Comparison of ENCODE assay signal across 23 mouse cellular contexts in genomic region chr13:31060916-31061431, GRCm38 (mm10).
DNase-seq lines count a peak whose midpoint lies in the region; ATAC-seq and TF ChIP-seq lines count a peak whose summit lies in the region.
"Had no signal": no experiment of that assay in that cellular context is flagged by ENCODE, and none has a peak within 500 bp of the region (broad histone marks: within the 10 kb centered on the region; RNA-seq: fewer than 3 reads in every experiment).

No protein-coding gene starts in this region.

- H3K4me3 ChIP-seq in lung, embryonic 15.5 days = no peak overlapping the region
- H3K4me3 ChIP-seq in C2C12 (ENCODE audit: insufficient read depth, poor library complexity, severe bottlenecking) = no peak overlapping the region
- H3K4me3 ChIP-seq in myocyte = no peak overlapping the region
- H3K4me3 ChIP-seq: embryonic facial prominence, embryonic 10.5 days; embryonic facial prominence, embryonic 12.5 days had no signal

- no peaks in the 10 kb centered on the region for H3K27me3 ChIP-seq in lung, embryonic 15.5 days
- no peaks in the 10 kb centered on the region for H3K27me3 ChIP-seq in C2C12 (ENCODE audit: control insufficient read depth, insufficient read depth, insufficient read length)
- H3K27me3 ChIP-seq in myocyte (ENCODE audit: control insufficient read depth, insufficient read depth, insufficient read length) = no peaks in the 10 kb centered on the region
- H3K27me3 ChIP-seq: embryonic facial prominence, embryonic 12.5 days had no signal

- no peaks in the 10 kb centered on the region for H3K36me3 ChIP-seq in lung, embryonic 15.5 days
- H3K36me3 ChIP-seq in C2C12 (ENCODE audit: control insufficient read depth, insufficient read depth) (no peaks in the 10 kb centered on the region), myocyte (ENCODE audit: control insufficient read depth, insufficient read depth) (no peaks in the 10 kb centered on the region)
- H3K36me3 ChIP-seq: embryonic facial prominence, embryonic 10.5 days; embryonic facial prominence, embryonic 12.5 days had no signal

- no peaks in the 10 kb centered on the region for H3K79me2 ChIP-seq in C2C12 (ENCODE audit: control insufficient read depth, insufficient read depth)
- H3K79me2 ChIP-seq in myocyte (ENCODE audit: control insufficient read depth, insufficient read depth) = no peaks in the 10 kb centered on the region

- no peak for DNase-seq in lung, postnatal 4 days
- DNase-seq in lung, postnatal 10 days = peak; percentile 23
- no peak for DNase-seq in lung, adult 18-20 months
- DNase-seq in thymus, adult 18-20 months = no peak
- DNase-seq in kidney, adult 18-20 months = no peak
- DNase-seq: adrenal gland, adult 8-10 months; adrenal gland, postnatal 14 days; adrenal gland, postnatal 36 days; B cell, adult 2 months; cerebellum, adult 11-12 months; cerebellum, adult 2 months; cerebellum, adult 9-10 months; cerebellum, postnatal 10 days; cerebellum, postnatal 25 days had no signal

- H3K9ac ChIP-seq in lung, embryonic 15.5 days = no peak overlapping the region
- H3K9ac ChIP-seq: embryonic facial prominence, embryonic 12.5 days had no signal

- WGBS in lung, embryonic 15.5 days = 46% methylated on average over 6 of the region's 6 CpGs

- H3K79me3 ChIP-seq in C2C12 (ENCODE audit: low read depth) = no peaks in the 10 kb centered on the region

- TF ChIP-seq CTCF in C2C12 (IDR thresholded peaks at IDR 0.05; ENCODE audit: control insufficient read depth, insufficient read depth, insufficient read length) = no peak

- H3K4me2 ChIP-seq in lung, embryonic 15.5 days = no peak overlapping the region
- H3K4me2 ChIP-seq in myocyte (ENCODE audit: low read depth) = peak overlapping the region; percentile 22
- H3K4me2 ChIP-seq: embryonic facial prominence, embryonic 12.5 days had no signal

- no peak for TF ChIP-seq POLR2A in myocyte (IDR thresholded peaks at IDR 0.05; ENCODE audit: insufficient read length, low read depth)

- ATAC-seq in lung, embryonic 15.5 days (ENCODE audit: borderline replicate concordance, extremely low read depth, low FRiP score, low TSS enrichment) = 0 out of 2 replicates have a peak, but pooled peaks have one; percentile 33
- ATAC-seq: activated CD4-positive, CD25-positive, alpha-beta regulatory T cell, adult 4 months; forebrain, embryonic 14.5 days; forebrain, embryonic 16.5 days; Patski had no signal

- H3K9me3 ChIP-seq in lung, embryonic 15.5 days = no peaks in the 10 kb centered on the region
- H3K9me3 ChIP-seq: embryonic facial prominence, embryonic 10.5 days; embryonic facial prominence, embryonic 12.5 days had no signal

- H3ac ChIP-seq in C2C12 (ENCODE audit: control insufficient read depth, insufficient read length, low read depth) = no peak overlapping the region
- H3ac ChIP-seq in myocyte (ENCODE audit: control insufficient read depth, insufficient read length) = no peak overlapping the region

- H3K27ac ChIP-seq in lung, embryonic 15.5 days = no peak overlapping the region
- H3K27ac ChIP-seq: embryonic facial prominence, embryonic 10.5 days; embryonic facial prominence, embryonic 12.5 days had no signal

- H3K4me1 ChIP-seq in lung, embryonic 15.5 days = peaks cover 14% of the 10 kb centered on the region; the same call in 1 of the 2 replicates
- H3K4me1 ChIP-seq: embryonic facial prominence, embryonic 12.5 days had no signal

TF ChIP-seq in C2C12, 6 proteins besides CTCF, POLR2A, EP300 and RAD21:
- no peak for TF ChIP-seq CEBPB (IDR thresholded peaks at IDR 0.05; ENCODE audit: low read depth)
- TF ChIP-seq MAX (IDR thresholded peaks at IDR 0.05) = no peak
- TF ChIP-seq USF1 (IDR thresholded peaks at IDR 0.05; ENCODE audit: low read depth) = no peak
- TF ChIP-seq FOSL1 (IDR thresholded peaks at IDR 0.05; ENCODE audit: insufficient read depth, low read length, poor library complexity, severe bottlenecking) = peak; percentile 42
- TF ChIP-seq MYOG (IDR thresholded peaks at IDR 0.05; ENCODE audit: control insufficient read depth, extremely low read depth, insufficient read length) = no peak
- peak; percentile 96 for TF ChIP-seq MYOD1 (IDR thresholded peaks at IDR 0.05; ENCODE audit: control insufficient read depth, insufficient read length, low read depth)

TF ChIP-seq in myocyte, 11 proteins besides CTCF, POLR2A, EP300 and RAD21:
- TF ChIP-seq USF1 (IDR thresholded peaks at IDR 0.05; ENCODE audit: low read depth) (no peak), MYOD1 (IDR thresholded peaks at IDR 0.05; ENCODE audit: control insufficient read depth in 1 of 3, insufficient read length in 2 of 3, low read depth in 2 of 3) (peak in 2 of 3 experiments; percentile 55 to 71)
